Mouse (Mus musculus): ENCODE data around the gene Inhbc. TPM values are rescaled to one million over a fixed set of nuclear protein-coding genes. Genes with fewer than 3 reads are reported as not detected.

Gene Inhbc
- polyA plus RNA-seq, 1 experiment = not detected

DNA sequence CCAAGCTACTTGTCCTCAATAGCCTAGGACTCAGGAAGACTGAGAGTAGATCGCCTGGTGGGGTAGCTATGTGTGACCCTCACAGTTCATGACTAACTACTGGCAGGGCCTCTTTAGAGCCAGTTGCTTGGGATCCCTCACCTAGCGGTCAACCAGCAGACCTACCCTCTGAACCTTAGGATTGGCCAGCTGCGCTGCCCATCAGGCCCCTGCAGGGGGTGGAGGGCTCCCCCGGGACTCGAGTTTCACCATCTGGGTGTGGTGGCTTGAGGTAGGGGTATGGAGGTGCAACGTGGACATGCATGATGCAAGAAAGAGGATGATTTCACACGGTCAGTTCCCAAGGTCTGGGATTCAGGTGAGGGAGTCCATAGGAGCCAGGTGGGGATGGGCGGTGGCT is 18.5 kb downstream of the Inhbc start:
- DNase-seq (ENCODE audit: low spot score) = no peak

- DNase-seq (ENCODE audit: low spot score) = no peak
Measured at GRCm38 (mm10) chr10:127351285-127351595, 19.0 kb downstream of the Inhbc start.

- DNase-seq (ENCODE audit: low spot score) = no peak
Measured at GRCm38 (mm10) chr10:127350594-127351284, 19.5 kb downstream of the Inhbc start.

GRCm38 (mm10) chr10:127349810-127350209 is 20.4 kb downstream of the Inhbc start:
- no peak for DNase-seq (ENCODE audit: low spot score)

DNA sequence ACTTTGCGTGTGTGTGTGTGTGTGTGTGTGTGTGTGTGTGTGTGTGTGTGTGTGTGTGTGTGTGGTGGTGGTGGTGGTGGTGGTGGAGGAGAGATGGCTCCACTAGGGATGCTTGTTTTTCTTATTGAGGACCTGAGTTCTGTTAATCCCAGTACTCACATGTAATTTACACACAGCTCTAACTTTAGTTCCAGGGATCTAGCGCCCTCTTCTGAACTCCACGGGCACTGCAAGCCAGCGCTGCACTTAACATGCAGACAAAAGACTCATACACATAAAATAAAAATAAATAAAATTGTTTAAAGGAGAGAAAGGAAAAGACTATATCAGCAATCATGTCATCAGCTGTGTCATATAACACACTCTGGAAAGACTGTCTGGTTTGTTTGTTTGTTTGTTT is 21.3 kb downstream of the Inhbc start:
- DNase-seq (ENCODE audit: low spot score) = no peak

GRCm38 (mm10) chr10:127346173-127346572 is 24.1 kb downstream of the Inhbc start:
- DNase-seq (ENCODE audit: low spot score) = no peak

GRCm38 (mm10) chr10:127343029-127343428 is 27.2 kb downstream of the Inhbc start:
- DNase-seq (ENCODE audit: low spot score) = no peak

DNA sequence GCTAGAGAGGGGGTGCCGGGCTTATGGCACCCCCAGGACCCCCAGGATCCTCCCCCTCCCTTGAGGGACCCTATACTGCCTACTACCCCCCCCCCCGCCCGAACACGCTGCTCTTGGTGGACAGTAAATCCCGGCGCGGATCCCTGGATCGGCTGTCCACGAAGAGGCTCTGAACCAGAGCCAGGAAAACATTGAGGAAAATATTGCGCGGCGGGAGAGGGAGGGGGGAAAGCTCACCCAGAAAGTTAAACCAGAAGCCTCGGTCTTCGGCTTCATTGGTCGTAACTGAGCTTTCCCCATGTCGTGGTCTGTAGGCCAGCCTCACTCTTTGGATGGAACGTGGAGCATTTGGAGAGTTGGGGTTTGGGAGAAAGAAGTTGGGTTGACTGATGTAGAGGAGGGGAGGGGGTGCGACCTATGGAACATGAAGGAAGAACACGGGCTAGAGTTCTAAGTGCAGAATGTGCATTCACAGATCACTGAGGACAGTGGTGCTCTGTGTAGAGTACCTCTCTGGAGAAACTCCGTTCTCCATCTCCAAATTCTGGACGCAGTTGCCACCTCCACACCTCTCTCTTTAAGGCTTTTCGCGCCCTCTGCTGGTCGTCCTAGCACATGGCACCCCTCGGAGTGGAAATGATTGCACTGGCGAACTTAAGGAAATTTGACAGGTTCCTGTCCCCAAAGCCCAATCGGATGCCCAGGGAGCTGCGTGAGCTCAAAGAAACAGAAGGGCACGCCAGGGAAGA is 28.2 kb downstream of the Inhbc start, which contains the start of gene Gli1:
Gene Gli1 (minus strand): TSS at position 84 of the 749 bp plus-strand sequence.
- peak; percentile 64 for DNase-seq (ENCODE audit: low spot score)

GRCm38 (mm10) chr10:127341360-127341690 is 28.9 kb downstream of the Inhbc start:
- DNase-seq (ENCODE audit: low spot score) = no peak

DNA sequence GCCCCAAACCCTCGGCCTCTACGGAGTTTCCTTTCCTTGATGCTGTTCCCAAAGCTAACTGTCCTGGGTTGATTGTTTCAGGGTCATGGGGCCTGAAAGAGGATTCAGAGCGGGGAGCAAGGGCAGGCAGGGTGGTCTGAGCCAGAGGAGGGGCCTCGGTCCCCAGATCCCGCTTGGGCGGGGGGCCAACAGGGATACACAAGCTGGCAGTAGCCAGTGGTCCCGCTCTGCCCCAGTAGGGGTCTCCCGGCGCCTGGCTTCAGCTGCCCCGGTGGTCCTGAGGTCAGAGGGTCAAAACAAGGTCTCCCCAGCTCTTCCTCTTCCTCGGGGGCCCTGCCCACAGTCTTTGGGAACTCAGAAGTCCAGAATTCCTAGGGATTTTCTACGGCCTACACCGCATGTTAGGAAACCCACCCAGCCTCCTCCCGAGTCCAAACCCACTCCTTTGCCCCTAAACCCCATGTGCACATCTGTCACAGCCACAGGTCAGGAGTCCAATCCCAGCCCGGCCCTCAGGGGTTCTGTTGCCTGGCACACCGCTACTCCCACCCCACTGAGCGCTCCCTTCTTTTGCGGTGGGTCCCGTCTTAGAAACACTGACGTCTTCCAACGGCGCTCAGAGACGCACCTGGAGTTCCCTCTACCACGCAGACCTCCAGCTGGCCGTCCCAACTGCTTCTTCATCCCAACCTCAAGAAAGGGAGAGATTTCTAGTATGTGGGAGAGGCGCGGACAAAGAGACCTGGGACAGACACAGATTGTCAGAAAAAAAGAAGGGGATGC is 29.5 kb downstream of the Inhbc start:
- DNase-seq (ENCODE audit: low spot score) = no peak

DNA sequence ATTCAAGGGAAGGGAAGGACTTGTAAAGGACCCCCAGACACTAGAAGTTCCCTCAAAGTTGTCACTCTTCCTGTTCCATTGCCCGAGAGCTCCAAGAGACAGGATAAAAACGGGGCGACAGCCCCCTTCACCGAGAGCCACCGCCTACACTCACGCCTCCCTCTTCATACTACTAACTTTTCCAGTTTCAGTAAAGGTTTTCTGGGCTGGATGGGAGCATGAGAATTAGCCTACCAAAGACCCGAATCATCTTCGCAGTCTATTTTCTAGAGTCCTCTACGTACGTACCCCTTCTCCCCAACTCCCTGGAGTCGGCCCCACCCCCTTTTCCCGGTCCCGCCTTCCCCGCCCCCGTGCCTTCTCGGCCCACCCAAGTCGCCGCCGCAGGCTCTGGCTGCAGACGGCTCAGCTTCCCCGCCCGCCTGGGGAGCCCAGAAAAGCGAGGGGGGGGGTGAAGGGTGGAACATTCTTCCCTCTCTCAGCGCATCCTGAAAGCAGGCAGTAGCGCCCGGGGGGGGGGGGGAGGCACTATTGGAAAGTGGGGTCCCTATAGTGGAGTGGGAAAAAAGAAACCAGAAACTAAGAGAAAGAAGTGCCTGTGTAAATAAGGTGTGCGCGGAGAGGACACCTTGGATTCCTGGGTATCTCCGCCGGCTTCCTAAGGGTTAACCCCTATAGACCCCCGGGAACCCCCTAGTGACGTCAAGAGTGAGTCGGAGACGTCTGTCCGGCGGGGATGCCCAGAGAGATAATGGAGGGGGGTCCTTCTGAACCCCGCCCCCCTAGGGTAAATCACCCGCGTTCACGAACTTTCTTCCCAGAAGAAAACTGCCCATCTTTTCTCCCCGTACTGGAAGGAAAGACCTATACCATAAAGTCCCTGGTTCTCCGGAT is 30.3 kb downstream of the Inhbc start:
- DNase-seq (ENCODE audit: low spot score) = no peak

GRCm38 (mm10) chr10:127338930-127339682 is 31.1 kb downstream of the Inhbc start:
- DNase-seq (ENCODE audit: low spot score) = no peak

DNA sequence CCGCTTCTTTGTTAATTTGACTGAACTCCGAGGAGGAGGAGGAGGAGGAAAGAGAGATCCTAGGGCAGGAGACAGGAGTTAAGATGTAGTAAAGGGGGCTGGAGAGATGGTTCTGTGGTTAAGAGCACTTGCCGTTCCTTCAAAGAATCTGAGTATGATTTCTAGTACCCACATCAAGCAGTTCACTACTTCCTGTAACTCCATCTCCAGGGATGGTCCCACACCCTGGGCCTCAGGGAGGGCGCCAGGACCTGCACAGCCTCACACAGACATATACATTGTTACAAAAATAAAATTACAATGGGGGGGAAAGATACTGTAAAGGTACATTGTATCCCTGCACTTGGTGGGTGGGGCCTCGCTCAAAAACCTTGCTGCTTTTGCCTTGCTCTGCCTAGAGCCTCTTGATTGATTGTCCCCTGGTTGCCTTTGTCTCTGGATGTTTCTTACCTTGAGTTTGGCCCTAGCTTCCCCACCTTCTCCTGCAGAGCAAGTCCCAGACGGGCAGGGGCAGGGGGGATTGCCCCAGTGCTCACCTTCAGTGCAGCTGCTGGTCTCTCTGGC is 32.6 kb downstream of the Inhbc start:
- no peak for DNase-seq (ENCODE audit: low spot score)

GRCm38 (mm10) chr10:127336952-127337351 is 33.3 kb downstream of the Inhbc start:
- DNase-seq (ENCODE audit: low spot score) = no peak

DNA sequence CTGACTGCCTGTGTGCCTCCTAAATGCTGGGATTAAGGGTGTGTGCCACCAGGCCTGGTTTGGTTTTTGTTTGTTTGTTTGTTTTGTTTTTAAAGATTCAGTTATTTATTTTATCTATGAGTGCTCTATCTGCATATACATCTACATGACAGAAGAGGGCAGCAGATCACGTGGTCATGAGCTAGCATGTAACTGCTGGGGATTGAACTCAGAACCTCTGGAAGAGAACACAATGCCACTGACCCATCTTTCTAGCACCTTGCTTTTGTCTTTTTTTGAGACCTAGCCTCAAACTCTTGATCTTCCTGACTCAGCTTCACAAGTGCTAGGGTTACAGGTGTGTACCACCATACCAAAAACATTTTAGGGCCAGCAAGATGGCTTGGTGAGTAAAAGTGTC is 35.0 kb downstream of the Inhbc start:
- DNase-seq (ENCODE audit: low spot score) = no peak

DNA sequence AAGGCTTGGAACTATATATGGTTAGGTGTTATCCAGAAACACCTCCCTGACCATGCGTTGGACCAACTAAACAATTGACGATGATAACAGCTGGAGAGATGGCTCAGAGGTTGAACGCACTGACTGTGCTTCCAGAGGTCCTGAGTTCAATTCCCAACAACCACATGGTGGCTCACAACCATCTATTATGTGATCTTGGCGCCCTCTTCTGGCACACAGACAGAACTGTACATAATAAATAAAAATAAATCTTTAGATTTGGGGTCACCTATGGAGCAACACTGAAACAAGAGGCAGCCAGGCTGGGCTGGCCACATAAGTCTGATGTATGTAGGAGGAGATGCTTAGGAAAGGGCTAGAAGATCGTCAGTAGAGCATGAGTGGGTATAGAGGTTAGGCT is 37.1 kb downstream of the Inhbc start:
- no peak for DNase-seq (ENCODE audit: low spot score)

DNA sequence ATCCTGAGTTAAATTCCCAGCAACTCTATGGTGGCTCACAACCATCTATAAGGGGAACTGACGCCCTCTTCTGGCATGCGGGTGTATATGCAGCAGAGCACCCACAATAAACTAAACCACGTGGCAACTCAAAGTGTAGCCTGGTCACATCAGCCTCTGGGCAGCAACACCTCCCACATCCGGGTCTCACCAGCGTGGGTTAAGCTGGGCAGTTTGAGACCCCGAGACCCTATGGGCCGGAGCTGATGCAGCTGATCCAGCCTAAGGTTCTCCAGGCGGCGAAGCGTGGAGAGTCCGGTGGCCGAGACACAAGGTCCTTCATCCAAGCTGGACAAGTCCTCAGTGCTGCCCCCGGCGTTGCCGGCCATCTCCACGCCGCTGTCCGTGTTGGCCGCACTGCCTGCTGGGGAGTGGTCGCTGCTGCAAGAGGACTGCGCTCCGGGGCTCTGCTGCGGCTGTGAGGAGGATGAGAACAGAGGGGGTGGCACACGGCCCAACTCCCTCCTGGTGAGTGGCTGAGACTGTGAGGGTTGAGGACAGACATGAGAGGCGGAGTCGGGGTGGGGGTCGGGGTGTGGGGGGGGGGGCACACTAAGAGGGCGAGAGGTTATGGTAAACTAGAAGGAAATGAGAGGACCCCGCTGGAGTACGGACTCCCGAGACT is 37.9 kb downstream of the Inhbc start:
- DNase-seq (ENCODE audit: low spot score) = no peak

- no peak for DNase-seq (ENCODE audit: low spot score)
Measured at GRCm38 (mm10) chr10:127330212-127330611, 40.0 kb downstream of the Inhbc start.

DNA sequence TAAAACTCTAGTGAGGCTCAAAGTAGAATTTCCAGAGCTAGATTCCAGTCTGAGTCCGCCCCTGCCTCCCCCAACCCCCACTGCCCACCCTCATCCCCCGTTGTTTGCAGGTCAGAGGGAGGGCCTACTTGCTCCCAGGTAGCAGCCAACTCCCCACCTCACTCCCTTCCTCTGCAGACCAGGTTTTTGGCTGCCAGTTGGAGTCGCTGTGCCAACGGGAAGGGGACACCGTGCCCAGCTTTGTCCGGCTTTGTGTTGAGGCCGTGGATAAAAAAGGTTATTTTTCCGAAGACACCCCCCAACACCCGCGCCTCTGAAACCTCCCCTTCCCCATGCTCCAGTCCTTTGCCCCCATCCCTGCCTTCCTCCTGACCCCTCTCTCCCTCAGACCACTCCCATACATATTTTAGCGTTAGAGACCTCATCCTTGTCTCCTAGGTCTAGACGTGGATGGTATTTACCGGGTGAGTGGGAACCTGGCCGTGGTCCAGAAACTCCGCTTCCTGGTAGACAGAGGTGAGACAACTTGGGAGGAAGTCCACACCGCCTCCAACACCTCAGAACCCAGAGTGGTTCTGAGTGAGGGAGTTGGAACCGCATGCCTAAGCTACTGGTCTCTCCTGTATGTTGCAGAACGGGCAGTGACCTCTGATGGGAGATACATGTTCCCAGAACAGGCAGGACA is 42.6 kb downstream of the Inhbc start:
- DNase-seq (ENCODE audit: low spot score) = no peak

- no peak for DNase-seq (ENCODE audit: low spot score)
Measured at GRCm38 (mm10) chr10:127326828-127327227, 43.4 kb downstream of the Inhbc start.

All from urinary bladder, adult 2 months (tissue).